Mouse (Mus musculus) heart, adult 18-20 months (tissue): ENCODE measurements around the gene Gm3115. TPM values are rescaled to one million over a fixed set of nuclear protein-coding genes. Genes with fewer than 3 reads are reported as not detected.
"Not testable (repeated sequence)": the region's sequence is repeated elsewhere in the genome, so short reads cannot be mapped to it uniquely, and the experiment has no call there.

Source experiments
- DNase-seq, 2 experiments: peaks; one replicate each; pipeline ENCODE4 v3.0.0; 2021 to 2022; ENCODE audit warnings: mixed read lengths in 1 of 2
- long read RNA-seq, 2 experiments: library from polyadenylated mRNA; stranded (forward); transcript quantifications; one replicate each; pipeline ENCODE4 v2.0.0; 2021
- total RNA-seq, 2 experiments: library from RNA; stranded (reverse); gene quantifications; 2 replicates each; pipeline ENCODE4 v1.2.3; 2021

The Gm3115 gene
- not detected for total RNA-seq
- long read RNA-seq, experiment 1, result 0 reads
- long read RNA-seq, experiment 2, result 0 reads

- DNase-seq, result not testable (repeated sequence)
Measured at GRCm38 (mm10) chr14:4083820-4084219, at the start of gene Gm3115. Gene Gm3115 (plus strand): TSS chr14:4084120.

- peak; percentile 5 to 44 for DNase-seq
Measured at GRCm38 (mm10) chr14:4110426-4110825, 26.5 kb downstream of the Gm3115 start, which contains the start of gene Gm8108. Gene Gm8108 (plus strand): TSS chr14:4110526.

DNA sequence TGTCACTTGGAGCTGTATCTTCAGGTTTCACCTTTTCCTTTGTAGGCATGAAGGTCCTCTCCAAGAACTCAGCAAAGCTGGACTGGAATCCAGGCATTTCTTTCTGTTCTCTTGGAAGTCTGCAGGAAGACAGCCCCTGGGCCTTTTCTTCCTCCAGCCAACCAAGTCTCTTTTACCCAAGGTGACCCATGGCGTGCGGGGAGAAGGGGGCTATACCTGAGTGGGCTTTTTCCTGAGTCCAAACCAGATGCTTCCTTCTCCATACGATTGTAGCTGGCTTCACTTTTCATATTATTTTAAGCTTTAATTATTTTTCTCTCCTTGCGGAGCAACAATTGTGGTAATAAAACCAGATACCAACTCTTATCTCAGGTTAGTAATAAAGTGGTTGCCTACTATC is 57.7 kb downstream of the Gm3115 start:
- DNase-seq, result not testable (repeated sequence)

Other genes with a start within 250 kb of the Gm3115 start
- gene Gm3033, start 237.9 kb upstream of the Gm3115 start, total RNA-seq, result under 1 TPM in 1 of 2 experiments, not detected in 1; 0.17 TPM
- not detected for gene Gm2916, start 199.9 kb upstream of the Gm3115 start, total RNA-seq
- not detected for gene Gm3029, start 152.4 kb upstream of the Gm3115 start, total RNA-seq
- not detected for gene Gm3095, start 120.6 kb upstream of the Gm3115 start, total RNA-seq
- gene Gm3099, start 85.7 kb upstream of the Gm3115 start, total RNA-seq, result not detected
- gene Gm5796, start 60.2 kb upstream of the Gm3115 start, total RNA-seq, result under 1 TPM; 0.28 to 0.30 TPM
- gene Gm8108, start 26.4 kb downstream of the Gm3115 start, total RNA-seq, result under 1 TPM in 1 of 2 experiments, not detected in 1; 0.62 TPM
- not detected for gene Gm3127, start 80.9 kb downstream of the Gm3115 start, total RNA-seq
- gene Gm2974, start 98.5 kb downstream of the Gm3115 start, total RNA-seq, result not detected
- gene Gm3138, start 165.5 kb downstream of the Gm3115 start, total RNA-seq, result not detected
- gene Gm3149, start 233.2 kb downstream of the Gm3115 start, total RNA-seq, result not detected